Mouse (Mus musculus): ENCODE measurements around the gene Ubr3.
"Not testable (repeated sequence)": the region's sequence is repeated elsewhere in the genome, so short reads cannot be mapped to it uniquely, and the experiment has no call there.

Gene Ubr3

GRCm38 (mm10) chr2:69897039-69897617 is at the start of gene Ubr3:
TSS of gene Ubr3 (plus strand) at chr2:69897246.
- peak; percentile 95 for DNase-seq

- DNase-seq: no peak
These were observed 47.8 kb upstream of the Ubr3 start for GRCm38 (mm10) chr2:69849215-69849614.

- no peak for DNase-seq
These were observed 45.5 kb upstream of the Ubr3 start for GRCm38 (mm10) chr2:69851427-69852058.

GRCm38 (mm10) chr2:69856392-69856791 is 40.7 kb upstream of the Ubr3 start:
- no peak for DNase-seq

- no peak for DNase-seq
These were observed 39.2 kb upstream of the Ubr3 start for GRCm38 (mm10) chr2:69857882-69858281.

GRCm38 (mm10) chr2:69860972-69861452 is 36.0 kb upstream of the Ubr3 start:
- DNase-seq: peak; percentile 35

GRCm38 (mm10) chr2:69861485-69862091 is 35.5 kb upstream of the Ubr3 start, which contains the start of gene Ssb:
TSS of gene Ssb (plus strand) at chr2:69861562.
- DNase-seq: peak; percentile 88

GRCm38 (mm10) chr2:69862117-69862657 is 34.9 kb upstream of the Ubr3 start:
- DNase-seq: no peak

- no peak for DNase-seq
These were observed 13.1 kb upstream of the Ubr3 start for GRCm38 (mm10) chr2:69883990-69884391.

GRCm38 (mm10) chr2:69884581-69884980 is 12.5 kb upstream of the Ubr3 start:
- DNase-seq: no peak

- DNase-seq: no peak
These were observed 12.0 kb upstream of the Ubr3 start for GRCm38 (mm10) chr2:69885050-69885449.

GRCm38 (mm10) chr2:69885451-69886305 is 11.4 kb upstream of the Ubr3 start, which contains the start of gene Mettl5:
TSS of gene Mettl5 (minus strand) at chr2:69885615.
- peak; percentile 83 for DNase-seq

GRCm38 (mm10) chr2:69888957-69889356 is 8.1 kb upstream of the Ubr3 start:
- DNase-seq: no peak

- no peak for DNase-seq
These were observed 6.2 kb upstream of the Ubr3 start for GRCm38 (mm10) chr2:69890843-69891242.

- DNase-seq: no peak
These were observed 3.9 kb upstream of the Ubr3 start for GRCm38 (mm10) chr2:69893145-69893544.

- no peak for DNase-seq
These were observed 3.2 kb upstream of the Ubr3 start for GRCm38 (mm10) chr2:69893891-69894290.

- no peak for DNase-seq
These were observed 1.4 kb upstream of the Ubr3 start for GRCm38 (mm10) chr2:69895502-69896223.

GRCm38 (mm10) chr2:69896224-69896581 is 843 bp upstream of the Ubr3 start:
- DNase-seq: no peak

- peak; percentile 32 for DNase-seq
These were observed 851 bp downstream of the Ubr3 start for GRCm38 (mm10) chr2:69897618-69898575.

GRCm38 (mm10) chr2:69903541-69903940 is 6.5 kb downstream of the Ubr3 start:
- DNase-seq: no peak

GRCm38 (mm10) chr2:69907394-69907793 is 10.3 kb downstream of the Ubr3 start:
- DNase-seq: not testable (repeated sequence)
